Mouse (Mus musculus): ENCODE measurements at regions not wholly inside any gene's neighbourhood (a gene's known extent, or its start where the extent isn't known, plus 50 kb on each side); places are given as distances from the start of the nearest gene placed in this dataset.

DNA sequence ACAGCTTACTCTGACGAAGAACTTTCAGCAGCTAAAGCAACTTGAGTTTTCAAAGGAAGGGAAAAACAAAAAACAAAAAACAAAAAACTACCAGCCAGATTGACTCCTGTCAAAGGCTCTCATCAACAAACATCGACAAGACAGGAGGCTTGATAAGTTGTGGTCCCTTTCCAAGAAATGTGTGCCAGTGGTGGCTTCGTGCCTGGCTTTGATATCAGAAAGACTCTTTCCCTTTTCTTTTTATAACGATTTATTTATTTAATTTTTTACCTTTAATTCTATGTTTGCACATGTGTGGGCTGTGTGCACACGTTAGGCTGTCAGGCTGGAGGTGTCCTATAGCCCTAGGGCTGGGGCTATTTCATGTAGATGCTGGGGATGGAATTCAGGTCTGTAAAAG, 60.4 kb downstream of the Dact1 start:
- intact Hi-C loops (cut with DNase I), result no loop called here
- no peak for DNase-seq

DNA sequence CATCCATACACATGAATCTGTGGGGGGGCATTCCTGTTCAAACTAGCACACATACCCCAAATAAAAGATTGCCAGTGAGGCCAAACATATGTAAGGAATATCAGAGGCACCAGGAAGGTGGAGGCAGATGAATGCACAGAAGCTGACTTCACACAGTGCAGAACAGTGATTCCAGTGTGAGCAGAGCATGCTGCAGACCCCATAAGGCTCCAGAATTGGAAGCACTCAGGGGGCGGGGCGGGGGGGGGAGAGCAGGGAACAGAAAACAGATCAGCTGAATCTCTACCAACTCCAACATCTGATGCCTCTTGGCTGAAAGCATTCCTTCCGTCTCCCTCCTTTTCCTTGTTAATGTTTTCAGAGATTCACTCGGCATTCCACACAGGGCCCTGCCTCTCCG, 62.3 kb downstream of the Dact1 start:
- no peak for DNase-seq
- intact Hi-C loops (cut with DNase I), result no loop called here

DNA sequence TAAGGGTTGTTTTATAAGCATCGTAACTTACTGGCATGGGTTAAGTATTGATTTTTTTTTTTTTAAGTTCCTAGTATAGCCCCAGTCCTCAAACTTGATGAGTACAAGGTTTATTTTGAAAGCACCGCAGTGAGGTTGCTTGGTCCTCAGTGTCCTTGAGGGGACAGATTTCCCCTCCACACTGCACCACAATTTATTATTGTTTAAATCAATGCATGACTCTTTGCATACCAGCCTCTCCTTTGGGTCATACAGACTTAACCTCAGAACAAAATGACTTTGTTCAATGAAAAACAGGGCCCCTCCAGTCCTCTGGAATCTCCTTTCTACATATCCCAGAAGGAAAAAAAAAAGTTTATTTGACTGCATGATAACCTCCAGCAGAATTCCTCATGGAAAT, 63.9 kb downstream of the Dact1 start:
- DNase-seq, result no peak
- intact Hi-C loops (cut with DNase I), result no loop called here

DNA sequence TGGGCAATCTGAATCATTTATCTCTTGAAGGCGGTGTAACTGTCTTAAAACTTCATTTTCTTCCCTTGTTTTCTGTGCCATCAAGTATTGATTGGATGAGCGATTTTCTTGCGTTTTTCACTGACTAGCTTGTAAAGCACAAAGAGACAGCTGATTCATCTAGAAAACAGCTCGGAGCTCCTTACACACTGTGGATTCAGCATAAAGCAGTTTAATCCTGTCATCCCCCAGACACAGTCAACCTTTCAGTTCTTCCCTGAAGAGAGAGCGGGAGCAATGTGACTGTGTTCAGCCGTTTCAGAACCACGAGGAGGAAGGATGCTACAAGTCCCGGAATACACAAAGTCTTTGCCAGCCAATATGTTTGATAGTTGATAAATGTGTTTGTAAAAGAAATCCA, 66.8 kb downstream of the Dact1 start:
- intact Hi-C loops (cut with DNase I), result no loop called here
- DNase-seq, result no peak

DNA sequence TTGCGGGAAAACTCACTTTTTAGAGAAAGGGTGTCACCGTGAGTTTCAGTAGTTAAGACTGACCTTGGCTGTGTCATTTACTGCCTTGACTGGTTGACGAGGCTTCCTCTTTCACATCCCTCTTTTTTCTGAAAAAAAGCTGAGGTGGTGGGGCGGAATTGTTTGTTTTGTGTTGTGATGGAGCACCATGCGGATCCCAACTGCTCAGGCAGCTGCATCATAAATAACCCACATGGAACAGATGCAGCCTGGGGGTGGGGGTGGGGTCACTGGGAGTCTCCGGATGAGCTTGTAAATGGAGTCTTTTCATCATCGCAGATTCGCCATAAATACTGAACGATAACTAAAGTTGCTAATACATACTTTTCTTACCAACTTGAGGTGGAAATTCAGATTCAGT, 67.3 kb downstream of the Dact1 start:
- intact Hi-C loops (cut with DNase I), result no loop called here
- no peak for DNase-seq

DNA sequence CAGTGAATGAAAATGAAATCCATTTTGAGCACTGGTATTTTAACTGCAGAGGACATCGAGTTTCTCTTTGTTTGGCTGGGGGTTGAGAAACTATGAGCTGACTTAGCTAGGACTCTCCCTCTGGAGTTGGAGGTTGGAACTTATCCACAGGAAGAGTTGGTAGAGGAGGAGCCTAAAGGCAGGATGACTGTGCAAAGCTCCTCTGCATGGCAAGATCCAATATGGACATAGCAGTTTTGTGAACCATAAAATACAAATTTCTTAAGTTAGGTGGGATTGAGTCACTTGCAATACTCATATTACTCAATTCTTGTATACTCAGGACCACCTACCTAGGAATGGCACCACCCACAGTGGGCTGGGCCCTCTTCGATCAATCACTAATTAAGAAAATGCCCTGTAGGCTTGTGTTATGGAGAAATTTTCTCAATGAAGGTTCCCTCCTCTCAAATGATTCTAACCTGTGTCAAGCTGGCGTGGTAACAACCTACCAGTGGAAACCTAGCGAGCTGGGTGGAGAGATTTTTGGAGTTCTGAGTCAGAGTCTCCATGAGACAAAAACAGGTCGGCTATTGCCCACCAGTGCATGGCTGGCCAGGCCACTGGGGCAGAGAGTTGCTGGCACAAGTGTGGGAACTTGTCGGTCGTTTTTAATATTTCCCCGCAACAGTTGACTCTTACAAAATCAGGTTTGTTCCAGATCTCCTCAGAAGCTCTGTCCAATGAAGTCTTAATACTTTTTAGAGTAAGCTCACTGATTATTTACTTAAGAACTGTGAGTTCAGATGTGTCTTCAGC, 70.1 kb downstream of the Dact1 start:
- DNase-seq, result no peak
- intact Hi-C loops (cut with DNase I), result no loop called here

DNA sequence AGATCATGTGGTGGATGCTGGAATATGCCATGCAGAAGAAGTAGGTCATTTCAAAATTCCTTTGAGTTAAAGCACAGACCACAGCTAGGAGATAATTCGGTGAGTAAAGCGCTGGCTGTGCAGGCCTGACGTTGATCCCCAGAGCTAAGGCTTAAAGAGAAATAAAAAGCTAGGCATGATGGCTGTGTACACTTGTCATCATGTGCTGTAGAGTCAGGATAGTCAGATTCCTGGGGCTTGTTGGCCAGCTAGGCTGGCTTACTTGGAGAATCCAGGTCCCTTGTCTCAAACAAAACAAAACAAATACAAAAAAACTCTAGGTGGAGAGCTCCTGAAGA, 70.7 kb downstream of the Dact1 start:
- intact Hi-C loops (cut with DNase I), result no loop called here
- no peak for DNase-seq

DNA sequence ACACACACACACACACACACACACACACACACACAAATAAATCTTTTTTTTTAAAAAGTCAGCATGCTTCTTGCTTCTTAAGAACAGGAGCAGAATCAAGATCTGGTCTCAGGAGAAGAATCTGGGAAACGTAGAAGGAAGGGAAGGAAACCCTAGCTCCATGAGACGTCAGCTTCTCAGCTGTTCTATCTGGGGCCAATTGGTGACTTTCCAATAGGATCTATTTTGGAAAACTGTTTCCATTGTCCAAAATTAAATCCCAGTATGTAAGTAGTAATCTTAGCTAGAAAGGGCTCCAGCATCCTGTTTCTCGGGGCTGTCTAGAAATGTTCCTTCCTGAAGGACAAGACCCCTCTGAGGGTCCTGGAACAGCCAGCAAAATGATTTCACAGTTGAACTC, 76.6 kb downstream of the Dact1 start:
- no peak for DNase-seq

DNA sequence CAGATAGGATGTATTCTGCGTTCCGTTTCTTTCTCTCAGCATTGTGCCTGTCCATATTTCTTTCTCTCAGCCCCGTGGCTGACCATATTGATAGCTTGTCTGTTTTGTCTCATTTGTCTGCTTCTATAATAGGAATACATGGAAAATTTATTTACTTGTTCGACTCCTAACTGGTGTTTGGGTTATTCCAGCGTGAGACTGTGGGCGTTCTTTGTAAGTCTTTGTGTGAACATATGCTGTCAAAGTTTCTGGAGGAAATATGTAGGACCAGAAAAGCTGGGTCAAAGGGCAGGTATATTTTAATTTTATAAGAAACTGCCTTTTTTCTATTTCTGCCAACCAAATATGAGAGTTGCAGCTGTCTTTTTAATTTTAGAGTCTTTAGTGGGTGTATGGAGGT, 81.8 kb downstream of the Dact1 start:
- no peak for DNase-seq
- intact Hi-C loops (cut with DNase I), result no loop called here

More for the DNA sequence above, 76.6 kb downstream of the Dact1 start:
- intact Hi-C loops (cut with DNase I), result no loop called here

DNA sequence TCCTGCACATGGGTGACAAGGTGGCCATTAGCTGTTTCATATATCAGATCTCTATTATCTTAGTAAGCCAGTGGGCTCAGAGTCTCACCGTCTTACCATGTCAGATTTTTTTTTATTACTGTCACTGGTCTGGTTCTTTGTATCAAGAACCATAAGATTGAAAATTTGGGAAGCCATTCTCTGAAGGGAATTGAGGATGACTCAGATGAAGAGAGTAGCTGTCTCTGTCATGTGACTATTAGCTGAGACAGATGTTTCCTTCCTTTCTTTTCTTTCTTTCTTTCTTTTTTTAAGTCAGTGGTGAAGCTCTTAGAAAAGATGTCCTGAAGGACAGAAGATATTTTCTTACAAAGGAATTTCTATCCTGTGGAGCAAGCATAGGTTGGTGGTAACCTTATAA, 84.1 kb downstream of the Dact1 start:
- intact Hi-C loops (cut with DNase I), result no loop called here
- DNase-seq, result no peak

DNA sequence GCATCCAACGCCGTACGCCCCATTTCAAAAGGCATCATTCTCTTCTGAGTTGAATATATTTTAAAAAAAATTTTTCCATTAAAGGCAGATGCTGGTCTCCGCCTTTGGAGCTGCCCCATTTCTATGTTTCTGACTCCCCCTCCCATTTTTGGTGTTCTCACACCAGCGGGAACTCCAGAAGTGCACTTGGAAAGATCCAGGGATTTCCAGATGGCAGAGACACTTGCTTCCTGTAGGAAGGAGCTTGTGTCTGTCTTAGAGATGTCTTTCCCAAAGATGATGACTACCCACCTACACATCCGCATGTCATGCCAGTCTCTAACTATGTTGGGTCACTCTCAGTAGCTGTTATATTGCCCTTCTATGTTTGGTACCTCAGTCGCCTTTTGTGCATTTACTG, 87.8 kb downstream of the Dact1 start:
- DNase-seq, result no peak

DNA sequence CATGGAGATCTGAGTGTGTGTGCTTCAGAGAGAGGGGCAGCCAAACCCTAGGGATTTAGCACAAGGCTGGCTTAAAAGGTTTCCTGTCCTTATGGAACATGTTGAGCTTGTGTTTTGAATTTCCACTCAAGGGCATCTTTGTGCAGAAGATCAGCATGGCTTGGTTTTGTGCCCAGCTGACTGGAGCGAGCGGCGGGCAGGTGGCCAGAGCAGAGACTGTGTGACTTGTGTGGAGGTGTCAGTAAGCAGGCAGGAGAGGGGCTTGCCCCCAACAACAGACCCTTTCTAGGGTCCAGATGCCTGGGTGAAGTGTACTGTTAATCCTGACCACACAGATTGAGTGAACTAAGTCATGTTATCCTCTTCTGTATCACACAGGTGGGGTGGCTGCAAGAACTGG, 89.0 kb downstream of the Dact1 start:
- intact Hi-C loops (cut with DNase I), result no loop called here
- peak; percentile 49 to 59 for DNase-seq

More for the DNA sequence above, 87.8 kb downstream of the Dact1 start:
- intact Hi-C loops (cut with DNase I), result no loop called here

DNA sequence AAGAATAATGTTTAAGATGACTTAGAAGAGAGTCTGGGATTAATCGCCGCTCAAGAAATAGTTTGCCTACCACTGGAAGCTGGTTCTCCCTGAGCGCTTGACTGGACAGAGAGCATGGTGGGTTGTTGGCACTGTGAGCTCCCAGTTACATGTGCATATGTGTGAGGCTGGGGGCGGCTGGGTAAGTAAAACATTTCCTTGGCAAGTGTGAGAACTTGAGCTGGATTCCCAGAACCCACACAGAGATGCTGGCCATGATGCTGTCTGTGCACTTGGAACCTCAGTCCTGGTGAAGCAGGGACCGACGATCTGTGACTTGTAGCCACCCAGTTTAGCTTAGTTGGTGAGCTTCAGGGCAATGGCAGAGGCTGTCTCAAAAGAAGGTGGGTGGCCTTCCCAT, 90.5 kb downstream of the Dact1 start:
- DNase-seq, result no peak
- intact Hi-C loops (cut with DNase I), result no loop called here

DNA sequence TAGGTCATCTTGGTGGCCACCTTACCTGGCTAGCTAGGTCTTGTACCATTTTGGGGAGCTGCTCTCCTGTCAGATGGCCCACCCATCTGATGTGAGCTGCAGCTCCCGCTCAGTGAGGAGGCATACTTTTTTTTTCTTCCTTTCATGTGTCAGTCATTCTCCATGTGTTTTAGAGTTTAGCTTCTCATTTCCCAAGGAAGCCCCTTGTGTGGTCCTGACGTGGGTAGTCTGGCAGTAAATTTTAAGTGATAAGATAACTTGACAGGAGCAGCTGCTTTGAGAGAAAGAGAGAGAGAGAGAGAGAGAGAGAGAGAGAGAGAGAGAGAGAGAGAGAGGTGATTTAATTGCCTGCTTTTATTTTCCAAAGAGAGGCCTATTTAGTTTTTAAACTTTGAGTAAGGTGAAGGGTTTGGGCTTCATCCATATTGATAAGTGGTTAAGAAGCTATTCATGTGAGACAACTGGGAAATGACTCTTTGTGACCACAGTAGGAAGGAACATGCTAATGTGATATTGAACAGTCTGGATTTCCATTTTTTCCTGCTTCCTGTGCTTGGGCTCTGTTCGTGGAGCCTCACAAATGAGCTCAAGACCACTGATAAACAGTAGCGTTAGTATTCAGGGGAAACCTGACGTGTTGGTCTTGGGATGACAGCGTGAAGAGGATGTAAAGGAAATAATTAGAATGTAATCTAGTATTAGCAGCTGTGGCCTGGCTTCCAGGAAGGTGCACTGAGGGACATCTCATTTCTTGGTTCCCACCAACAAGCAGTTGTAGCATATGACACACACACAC, 92.1 kb downstream of the Dact1 start:
- intact Hi-C loops (cut with DNase I), result no loop called here
- DNase-seq, result no peak

DNA sequence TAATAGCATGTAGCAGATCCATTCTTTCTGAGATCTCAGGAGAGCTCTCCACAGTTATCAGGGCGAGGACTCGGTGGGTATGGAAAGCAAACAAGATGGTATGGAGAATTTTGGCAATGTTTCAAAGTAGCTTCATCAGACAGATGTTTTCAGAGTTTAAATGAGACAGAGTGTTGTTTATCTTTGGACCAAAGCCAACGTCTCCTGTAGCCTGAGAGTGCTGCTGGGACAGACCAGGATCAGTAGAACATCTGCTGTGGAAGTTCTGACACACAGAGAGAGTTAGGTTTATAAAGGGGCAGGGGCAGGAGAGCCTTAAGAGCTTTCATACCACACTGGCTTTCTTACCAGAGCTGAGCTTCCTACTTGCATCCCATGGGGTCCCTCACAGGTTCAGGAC, 97.6 kb downstream of the Dact1 start:
- intact Hi-C loops (cut with DNase I), result no loop called here
- no peak for DNase-seq

DNA sequence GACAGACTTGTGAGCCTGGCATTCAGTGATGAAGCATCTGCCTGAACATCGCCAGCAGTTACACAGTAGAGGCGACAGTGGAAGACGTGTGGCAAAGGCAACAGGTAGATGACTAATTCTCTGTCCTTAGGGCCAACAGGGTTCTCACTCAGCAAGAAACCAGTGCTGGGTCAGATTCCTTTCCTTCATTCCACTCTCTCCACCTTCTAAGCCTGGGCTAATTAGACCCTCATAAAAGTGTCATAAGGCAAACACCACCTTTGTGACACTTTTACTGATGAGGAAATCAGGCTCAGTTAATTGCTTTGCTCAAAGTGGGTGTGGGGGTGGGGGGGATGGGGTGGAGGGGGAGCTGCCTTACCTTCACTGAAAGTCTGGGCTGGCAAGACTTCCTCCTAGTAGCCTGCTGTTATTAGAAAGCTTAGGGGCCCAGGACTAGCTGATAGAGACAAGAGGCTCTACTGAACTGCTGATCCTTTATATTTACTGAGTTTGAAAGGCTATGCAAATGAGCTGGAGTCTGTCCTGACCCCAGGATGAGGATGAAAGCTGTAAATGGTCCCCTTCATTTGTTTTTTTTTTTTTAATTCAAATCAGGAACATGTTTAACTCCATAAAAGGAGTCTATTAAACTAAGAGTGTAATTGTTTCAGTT, 98.8 kb downstream of the Dact1 start:
- intact Hi-C loops (cut with DNase I), result no loop called here
- no peak for DNase-seq

DNA sequence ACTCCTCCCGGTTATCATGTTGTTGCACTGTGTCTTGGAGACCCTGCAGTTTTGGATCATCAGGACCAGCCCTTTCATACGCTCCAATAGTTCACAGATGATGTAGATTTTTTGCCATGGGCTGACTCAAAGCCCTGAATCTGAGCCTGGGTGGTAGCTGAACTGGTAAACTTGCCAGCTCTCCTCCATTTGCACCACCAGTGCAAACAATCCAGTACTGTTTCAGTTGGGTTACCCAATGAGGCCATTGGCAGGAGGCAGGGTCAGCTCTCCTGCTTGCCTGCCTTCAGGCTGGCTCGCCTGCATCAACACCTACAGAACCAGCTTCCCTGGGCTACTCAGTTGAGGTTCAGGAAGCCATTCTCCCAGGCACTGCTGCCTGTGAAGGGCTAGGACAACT, 102.6 kb downstream of the Dact1 start:
- DNase-seq, result no peak
- intact Hi-C loops (cut with DNase I), result no loop called here

DNA sequence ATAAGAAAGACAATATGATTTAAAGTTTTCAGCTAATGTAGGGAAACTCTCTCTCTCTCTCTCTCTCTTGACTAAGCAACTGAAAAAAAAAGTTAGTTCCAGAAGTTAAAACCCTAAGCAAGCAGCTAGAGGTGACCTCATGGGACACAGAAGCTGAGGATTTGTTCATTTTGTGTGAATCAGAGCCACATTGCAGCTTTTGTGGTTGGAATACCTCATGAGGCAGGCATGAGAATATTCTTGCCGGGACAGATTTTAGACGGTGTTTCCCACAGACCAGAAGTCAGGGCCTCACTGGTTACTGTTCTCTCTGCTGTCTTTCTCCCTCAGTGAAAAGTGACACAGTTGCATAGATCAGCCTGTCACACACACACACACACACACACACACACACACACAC, 107.3 kb downstream of the Dact1 start:
- DNase-seq, result no peak
- intact Hi-C loops (cut with DNase I), result no loop called here

DNA sequence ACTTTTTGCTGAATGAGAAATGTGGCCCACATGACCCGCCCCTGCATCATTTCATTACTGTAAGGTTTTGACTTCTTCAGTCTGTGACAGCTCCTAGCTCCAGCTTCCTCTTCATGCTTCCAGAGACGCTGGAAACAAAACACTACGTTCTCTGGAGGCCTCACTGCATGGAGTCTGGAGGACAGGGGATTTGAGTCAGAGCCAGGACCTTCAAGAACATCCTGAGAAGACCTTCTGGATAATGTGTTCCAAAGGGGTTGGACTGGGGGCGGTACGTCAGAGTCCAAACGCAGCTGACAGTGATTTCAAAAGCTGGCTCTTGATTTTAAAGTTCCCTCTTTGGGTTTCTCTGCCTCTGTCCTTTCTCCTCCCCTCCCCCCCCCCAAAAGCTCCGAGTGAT, 108.5 kb downstream of the Dact1 start:
- peak; percentile 36 to 41 for DNase-seq
- intact Hi-C loops (cut with DNase I), result no loop called here

DNA sequence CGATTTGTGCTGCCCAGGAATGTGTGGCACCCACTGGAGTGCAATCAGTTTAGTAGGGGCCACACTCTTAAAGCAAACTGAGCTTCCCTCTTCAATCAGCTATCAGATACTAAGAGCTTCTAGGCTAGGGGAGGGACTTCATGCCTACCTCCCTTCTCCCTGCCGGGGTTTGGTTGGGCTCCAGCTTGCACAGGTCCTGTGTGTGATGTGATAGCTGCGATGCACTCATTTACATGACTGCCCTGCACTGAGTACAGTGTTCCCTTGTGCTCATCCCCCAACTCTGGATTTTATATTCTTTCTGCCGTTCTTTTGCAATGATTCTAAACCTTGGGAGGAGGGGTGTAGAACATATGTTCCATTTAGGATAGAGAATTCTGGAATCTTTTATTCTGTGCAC, 109.5 kb downstream of the Dact1 start:
- DNase-seq, result no peak
- intact Hi-C loops (cut with DNase I), result no loop called here

DNA sequence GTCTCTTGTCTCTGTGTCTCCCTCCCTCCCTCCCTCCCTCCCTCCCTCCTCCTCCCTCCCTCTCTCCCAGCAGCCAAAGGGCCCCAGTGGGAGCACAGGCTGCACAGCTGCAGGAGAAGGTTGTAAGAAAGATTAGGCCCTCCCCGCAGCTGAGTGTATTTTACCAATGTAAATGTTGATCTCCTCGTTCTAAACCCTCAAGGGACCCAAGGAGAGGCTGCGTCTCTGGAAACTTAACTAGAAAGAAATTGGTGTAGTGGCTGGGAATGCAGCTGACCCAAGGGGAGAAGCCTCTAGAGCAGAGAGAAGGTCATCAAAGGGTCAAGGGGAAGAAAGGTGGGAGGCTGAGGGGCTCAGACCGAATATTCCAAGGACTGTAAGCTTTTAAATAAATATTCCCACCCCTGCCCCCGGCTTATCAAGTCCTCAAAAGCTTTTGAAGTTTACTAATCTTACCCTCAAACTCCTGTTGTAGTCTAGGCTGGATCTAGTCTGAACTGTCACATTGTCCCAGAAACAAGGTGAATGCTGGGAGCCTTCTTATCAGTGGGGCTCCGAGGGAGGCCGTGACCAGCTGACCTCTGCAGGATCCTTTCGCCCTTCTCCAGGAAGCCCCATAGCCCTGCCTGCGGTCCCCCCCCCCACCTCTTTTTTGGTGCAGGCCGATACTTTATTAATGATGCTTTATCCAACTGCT, 116.5 kb downstream of the Dact1 start:
- peak in 1 of 2 experiments; percentile 7 for DNase-seq
- intact Hi-C loops (cut with DNase I), result no loop called here
